Mouse (Mus musculus): ENCODE data around the gene Ehd4. TPM values are rescaled to one million over a fixed set of nuclear protein-coding genes. Genes with fewer than 3 reads are reported as not detected.

The Ehd4 gene
- polyA plus RNA-seq, 1 experiment from 2014 or later, result 27.5 TPM

Other genes with a start within 250 kb of the Ehd4 start
- 2.8 and 4.5 TPM in 2 replicates for gene Mapkbp1, start 181.9 kb downstream of the Ehd4 start, polyA plus RNA-seq (2016; fragmentation: Nextera tagmentation; extraction: Ambion mirVana)
- 19.8 and 25.1 TPM in 2 replicates for gene Jmjd7, start 127.1 kb downstream of the Ehd4 start, polyA plus RNA-seq (2016; fragmentation: Nextera tagmentation; extraction: Ambion mirVana)
- gene Gm28042, start 127.1 kb downstream of the Ehd4 start, polyA plus RNA-seq (2016; fragmentation: Nextera tagmentation; extraction: Ambion mirVana), result 3.6 and 4.3 TPM in 2 replicates
- gene Pla2g4b, start 121.2 kb downstream of the Ehd4 start, polyA plus RNA-seq (2016; fragmentation: Nextera tagmentation; extraction: Ambion mirVana), result 1.4 and 3.9 TPM in 2 replicates
- gene Pla2g4e, start 90.7 kb upstream of the Ehd4 start, polyA plus RNA-seq (2016; fragmentation: Nextera tagmentation; extraction: Ambion mirVana), result not detected in 2 replicates
- 0.04 and 0.05 TPM in 2 replicates for gene Pla2g4d, start 134.6 kb upstream of the Ehd4 start, polyA plus RNA-seq (2016; fragmentation: Nextera tagmentation; extraction: Ambion mirVana)
- gene Pla2g4f, start 159.6 kb upstream of the Ehd4 start, polyA plus RNA-seq (2016; fragmentation: Nextera tagmentation; extraction: Ambion mirVana), result not detected in 2 replicates
- gene Vps39, start 198.5 kb upstream of the Ehd4 start, polyA plus RNA-seq (2016; fragmentation: Nextera tagmentation; extraction: Ambion mirVana), result 22.0 and 28.0 TPM in 2 replicates
- 5.7 and 7.3 TPM in 2 replicates for gene Ganc, start 249.3 kb upstream of the Ehd4 start, polyA plus RNA-seq (2016; fragmentation: Nextera tagmentation; extraction: Ambion mirVana)
- 4.9 and 6.8 TPM in 2 replicates for gene Tmem87a, start 249.5 kb upstream of the Ehd4 start, polyA plus RNA-seq (2016; fragmentation: Nextera tagmentation; extraction: Ambion mirVana)